Mouse (Mus musculus) liver, adult 2 months (tissue): ENCODE measurements around the gene Hspa8.

Source experiments
- CTCF ChIP-seq: fragments of 200-500 bp; IDR thresholded peaks from 2 replicates; pipeline ENCODE4 v1.5.1; 2011; ENCODE audit warnings: low read depth, low read length, control low read depth
- POLR2A ChIP-seq: fragments of 200-500 bp; IDR thresholded peaks from 2 replicates; pipeline ENCODE4 v1.6.1; 2011; ENCODE audit warnings: low read length, control low read depth; ENCODE audit not compliant: insufficient read depth; ENCODE audit errors: extremely low read depth

- TF ChIP-seq CTCF (no peak), POLR2A (no peak)
Measured at GRCm38 (mm10) chr9:40751749-40752148, 49.0 kb upstream of the Hspa8 start.
